Mouse (Mus musculus): ENCODE results near the gene Nsl1. TPM values are rescaled to one million over a fixed set of nuclear protein-coding genes. Genes with fewer than 3 reads are reported as not detected.
A peak's percentile ranks its signal among the peaks of the same experiment; 100 is the strongest.

Gene Nsl1
- polyA plus RNA-seq, 1 experiment from 2014 or later = 22.4 TPM

- Histone ChIP-seq H3K36me3 (peaks cover 57% of the 10 kb centered on the region), H3K4me3 (no peak overlapping the region), H3K27ac (no peak overlapping the region), H3K4me2 (replicated peaks) (no peak overlapping the region), H3K9me3 (no peaks in the 10 kb centered on the region), H3K9ac (no peak overlapping the region), H3K4me1 (no peaks in the 10 kb centered on the region), H3K27me3 (no peaks in the 10 kb centered on the region)
- 92% methylated on average over 8 of the region's 8 CpGs for WGBS
- ATAC-seq (ENCODE audit: insufficient number of reproducible peaks, insufficient read depth, low FRiP score, low TSS enrichment) = no peak
These were observed 20.4 kb downstream of the Nsl1 start for GRCm38 (mm10) chr1:191083230-191083629.

- no peaks in the 10 kb centered on the region for H3K9me3 ChIP-seq
- 73% methylated on average over 5 of the region's 5 CpGs for WGBS
- no peaks in the 10 kb centered on the region for H3K27me3 ChIP-seq
- no peak overlapping the region for H3K4me3 ChIP-seq
- no peak overlapping the region for H3K4me2 ChIP-seq (replicated peaks)
- H3K36me3 ChIP-seq = peaks cover 43% of the 10 kb centered on the region
- H3K27ac ChIP-seq = no peak overlapping the region
- no peak for ATAC-seq (ENCODE audit: insufficient number of reproducible peaks, insufficient read depth, low FRiP score, low TSS enrichment)
- H3K4me1 ChIP-seq = no peaks in the 10 kb centered on the region
- H3K9ac ChIP-seq = no peak overlapping the region
These were observed 22.2 kb downstream of the Nsl1 start for GRCm38 (mm10) chr1:191084951-191085559.

- Histone ChIP-seq H3K4me2 (replicated peaks) (no peak overlapping the region), H3K27me3 (no peaks in the 10 kb centered on the region), H3K9me3 (no peaks in the 10 kb centered on the region), H3K27ac (no peak overlapping the region), H3K4me3 (no peak overlapping the region), H3K9ac (no peak overlapping the region), H3K4me1 (no peaks in the 10 kb centered on the region), H3K36me3 (peaks cover 39% of the 10 kb centered on the region)
- ATAC-seq (ENCODE audit: insufficient number of reproducible peaks, insufficient read depth, low FRiP score, low TSS enrichment) = no peak
- 88% methylated on average over 12 of the region's 12 CpGs for WGBS
These were observed 22.8 kb downstream of the Nsl1 start for GRCm38 (mm10) chr1:191085597-191085996.

- peaks cover 35% of the 10 kb centered on the region for H3K36me3 ChIP-seq
- no peaks in the 10 kb centered on the region for H3K9me3 ChIP-seq
- no peaks in the 10 kb centered on the region for H3K4me1 ChIP-seq
- H3K27ac ChIP-seq = no peak overlapping the region
- H3K4me2 ChIP-seq (replicated peaks) = no peak overlapping the region
- WGBS = 89% methylated on average over 7 of the region's 7 CpGs
- no peaks in the 10 kb centered on the region for H3K27me3 ChIP-seq
- no peak overlapping the region for H3K4me3 ChIP-seq
- H3K9ac ChIP-seq = no peak overlapping the region
- ATAC-seq (ENCODE audit: insufficient number of reproducible peaks, insufficient read depth, low FRiP score, low TSS enrichment) = no peak
These were observed 23.6 kb downstream of the Nsl1 start for GRCm38 (mm10) chr1:191086304-191086878.

GRCm38 (mm10) chr1:191086960-191087359 is 24.1 kb downstream of the Nsl1 start:
- Histone ChIP-seq H3K4me3 (no peak overlapping the region), H3K4me1 (no peaks in the 10 kb centered on the region), H3K36me3 (peaks cover 33% of the 10 kb centered on the region), H3K9me3 (no peaks in the 10 kb centered on the region), H3K27me3 (no peaks in the 10 kb centered on the region), H3K4me2 (replicated peaks) (no peak overlapping the region), H3K27ac (no peak overlapping the region), H3K9ac (no peak overlapping the region)
- WGBS = 80% methylated on average over 8 of the region's 8 CpGs
- no peak for ATAC-seq (ENCODE audit: insufficient number of reproducible peaks, insufficient read depth, low FRiP score, low TSS enrichment)

- no peak for ATAC-seq (ENCODE audit: insufficient number of reproducible peaks, insufficient read depth, low FRiP score, low TSS enrichment)
- H3K27ac ChIP-seq = no peak overlapping the region
- H3K27me3 ChIP-seq = no peaks in the 10 kb centered on the region
- H3K4me1 ChIP-seq = no peaks in the 10 kb centered on the region
- H3K4me2 ChIP-seq (replicated peaks) = no peak overlapping the region
- no peaks in the 10 kb centered on the region for H3K9me3 ChIP-seq
- H3K4me3 ChIP-seq = no peak overlapping the region
- 81% methylated on average over 5 of the region's 5 CpGs for WGBS
- H3K9ac ChIP-seq = no peak overlapping the region
- peaks cover 26% of the 10 kb centered on the region for H3K36me3 ChIP-seq
These were observed 25.1 kb downstream of the Nsl1 start for GRCm38 (mm10) chr1:191087955-191088354.

DNA sequence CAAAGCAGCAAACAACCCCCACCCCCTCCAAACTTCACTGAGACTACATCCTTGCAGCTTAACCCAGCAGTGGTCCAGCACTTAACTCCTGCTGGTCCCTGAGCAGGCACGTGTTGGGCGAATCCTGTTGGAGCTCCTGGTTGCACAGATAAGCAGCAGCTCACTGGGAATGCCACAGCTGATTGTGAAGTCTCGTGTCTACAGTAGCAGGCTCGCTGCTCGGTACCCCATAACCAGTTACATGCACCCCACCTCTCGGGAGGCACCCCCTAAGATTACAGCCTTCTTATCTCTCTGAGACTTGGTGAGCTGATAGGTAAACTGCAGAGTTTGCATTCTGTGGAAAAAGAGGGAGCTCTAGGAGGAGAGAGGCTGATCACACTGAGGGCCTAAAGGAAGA is 26.5 kb downstream of the Nsl1 start:
- H3K36me3 ChIP-seq = peaks cover 14% of the 10 kb centered on the region; the same call in 1 of the 2 replicates
- 73% methylated on average over 6 of the region's 6 CpGs for WGBS
- H3K9me3 ChIP-seq = no peaks in the 10 kb centered on the region
- ATAC-seq (ENCODE audit: insufficient number of reproducible peaks, insufficient read depth, low FRiP score, low TSS enrichment) = no peak
- no peak overlapping the region for H3K4me3 ChIP-seq
- no peaks in the 10 kb centered on the region for H3K27me3 ChIP-seq
- H3K9ac ChIP-seq = no peak overlapping the region
- H3K27ac ChIP-seq = no peak overlapping the region
- H3K4me2 ChIP-seq (replicated peaks) = no peak overlapping the region
- no peaks in the 10 kb centered on the region for H3K4me1 ChIP-seq

- no peaks in the 10 kb centered on the region for H3K9me3 ChIP-seq
- peaks cover 3% of the 10 kb centered on the region; the same call in 1 of the 2 replicates for H3K4me1 ChIP-seq
- no peak overlapping the region for H3K9ac ChIP-seq
- no peak overlapping the region for H3K4me2 ChIP-seq (replicated peaks)
- H3K36me3 ChIP-seq = no peaks in the 10 kb centered on the region
- no peak for ATAC-seq (ENCODE audit: insufficient number of reproducible peaks, insufficient read depth, low FRiP score, low TSS enrichment)
- H3K27me3 ChIP-seq = no peaks in the 10 kb centered on the region
- H3K4me3 ChIP-seq = no peak overlapping the region
- WGBS = 75% methylated on average over 8 of the region's 8 CpGs
- no peak overlapping the region for H3K27ac ChIP-seq
These were observed 29.2 kb downstream of the Nsl1 start for GRCm38 (mm10) chr1:191092050-191092449.

DNA sequence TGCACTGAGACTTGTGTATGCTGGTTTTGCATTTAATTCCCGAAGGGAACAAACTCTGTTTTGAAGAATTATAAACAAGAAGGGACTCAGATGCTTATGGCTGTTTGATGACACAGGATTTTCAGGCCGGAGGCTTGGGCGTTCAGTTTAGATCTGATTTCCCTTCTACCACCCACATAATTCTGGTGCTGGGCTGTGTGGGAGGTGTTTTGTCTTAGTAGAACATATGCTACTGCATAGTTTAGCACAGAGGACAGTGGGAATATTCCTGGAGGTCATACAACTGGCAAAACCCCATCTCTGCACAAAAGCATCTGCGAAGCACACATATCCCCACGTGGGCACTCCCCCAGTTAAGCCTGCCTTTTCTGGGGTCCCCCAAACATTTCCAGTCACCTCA is 30.8 kb downstream of the Nsl1 start:
- Histone ChIP-seq H3K9ac (no peak overlapping the region), H3K27ac (no peak overlapping the region), H3K4me2 (replicated peaks) (no peak overlapping the region), H3K27me3 (no peaks in the 10 kb centered on the region), H3K4me3 (no peak overlapping the region), H3K9me3 (no peaks in the 10 kb centered on the region), H3K36me3 (no peaks in the 10 kb centered on the region), H3K4me1 (peaks cover 10% of the 10 kb centered on the region; the same call in 1 of the 2 replicates)
- ATAC-seq (ENCODE audit: insufficient number of reproducible peaks, insufficient read depth, low FRiP score, low TSS enrichment) = no peak
- 73% methylated on average over 5 of the region's 5 CpGs for WGBS

DNA sequence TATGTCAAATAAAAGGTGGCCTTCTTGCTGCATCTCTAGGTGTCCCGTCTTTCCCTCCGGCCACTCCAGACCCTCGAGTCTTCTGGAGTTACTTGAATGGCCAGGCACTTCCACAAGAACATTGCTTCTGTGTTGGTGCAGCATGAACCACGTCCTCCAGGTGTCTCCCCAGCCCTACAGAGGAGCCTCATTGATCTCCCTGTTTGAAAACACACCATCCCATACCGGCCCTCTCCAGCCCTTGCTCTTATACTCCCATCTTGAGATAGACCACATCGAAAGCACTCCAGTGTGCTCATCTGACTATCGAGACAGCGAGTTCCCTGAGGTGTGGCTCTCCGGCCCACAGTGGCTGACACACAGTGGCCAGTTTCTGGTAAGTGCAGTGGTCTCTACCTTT is 32.2 kb downstream of the Nsl1 start:
- H3K4me2 ChIP-seq (replicated peaks) = no peak overlapping the region
- WGBS = 73% methylated on average over 9 of the region's 9 CpGs
- no peaks in the 10 kb centered on the region for H3K36me3 ChIP-seq
- H3K27me3 ChIP-seq = peaks cover 7% of the 10 kb centered on the region; the same call in 1 of the 2 replicates
- H3K4me3 ChIP-seq = no peak overlapping the region
- H3K9me3 ChIP-seq = no peaks in the 10 kb centered on the region
- no peak overlapping the region for H3K9ac ChIP-seq
- H3K4me1 ChIP-seq = peaks cover 13% of the 10 kb centered on the region; the same call in 1 of the 2 replicates
- H3K27ac ChIP-seq = no peak overlapping the region
- ATAC-seq (ENCODE audit: insufficient number of reproducible peaks, insufficient read depth, low FRiP score, low TSS enrichment) = no peak

- Histone ChIP-seq H3K4me3 (peak overlapping the region; percentile 65), H3K9ac (0 out of 2 replicates have a peak overlapping the region, but pooled peaks have one; percentile 62), H3K36me3 (no peaks in the 10 kb centered on the region), H3K4me2 (replicated peaks) (peak overlapping the region; percentile 96), H3K27me3 (peaks cover 7% of the 10 kb centered on the region; the same call in 1 of the 2 replicates), H3K27ac (no peak overlapping the region), H3K4me1 (peaks cover 13% of the 10 kb centered on the region; the same call in 1 of the 2 replicates), H3K9me3 (no peaks in the 10 kb centered on the region)
- ATAC-seq (ENCODE audit: insufficient number of reproducible peaks, insufficient read depth, low FRiP score, low TSS enrichment) = no peak
- WGBS = 47% methylated on average over 14 of the region's 14 CpGs
These were observed 34.3 kb downstream of the Nsl1 start for GRCm38 (mm10) chr1:191096871-191097681.
